Mouse (Mus musculus): ENCODE data around the gene Timm17b. TPM values are rescaled to one million over a fixed set of nuclear protein-coding genes. Genes with fewer than 3 reads are reported as not detected.
"Not testable (repeated sequence)": the region's sequence is repeated elsewhere in the genome, so short reads cannot be mapped to it uniquely, and the experiment has no call there.

Gene Timm17b
- total RNA-seq (2017): 33.0 and 43.4 TPM in 2 replicates

DNA sequence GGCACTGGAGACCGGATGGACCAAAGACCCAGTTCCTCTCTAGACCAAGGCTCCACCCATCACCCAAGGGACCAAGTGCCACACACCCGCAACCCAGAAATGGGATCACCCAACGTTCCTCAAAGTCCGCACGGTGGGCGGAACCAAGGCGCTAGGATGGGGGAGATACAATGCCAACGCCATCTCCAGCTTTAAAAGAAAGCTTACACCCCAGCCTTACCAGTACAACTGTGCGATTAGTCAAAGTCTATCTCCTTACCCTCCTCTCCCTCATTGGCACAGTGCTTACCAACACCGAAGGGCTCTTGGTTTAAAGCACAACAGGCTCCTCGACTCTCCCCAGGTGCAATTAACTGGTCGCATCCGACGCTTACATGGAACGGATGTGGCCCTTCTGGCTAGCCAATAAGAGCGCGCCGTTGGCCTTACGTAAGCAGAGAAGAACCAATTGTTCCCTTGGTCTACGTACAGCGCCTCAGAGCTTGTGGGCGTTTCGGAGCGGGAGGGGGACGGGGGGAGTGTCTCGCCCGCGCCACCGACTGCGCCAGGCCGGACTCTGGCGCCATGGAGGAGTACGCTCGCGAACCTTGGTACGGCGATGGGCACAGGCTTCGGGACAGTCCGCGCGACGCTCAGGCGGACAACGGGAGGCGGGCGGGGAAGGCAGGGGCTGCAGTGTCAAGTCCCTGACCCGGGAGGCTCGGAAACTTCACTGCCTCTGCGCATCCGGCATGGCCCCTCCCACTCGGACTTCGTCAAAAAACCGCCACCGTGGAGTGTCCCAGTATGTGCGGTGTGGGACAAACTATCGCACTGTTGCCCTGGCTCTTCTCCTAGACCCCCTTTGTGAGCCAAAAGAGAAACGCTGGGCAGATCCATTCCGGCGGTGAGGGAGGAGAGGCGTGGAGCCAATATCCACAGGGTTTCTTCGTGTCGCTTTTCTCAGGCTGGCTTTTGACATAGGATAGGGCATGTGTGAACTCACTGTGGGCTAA, at the start of gene Timm17b, which contains the start of gene Pqbp1:
Gene Timm17b (plus strand): TSS at position 478 of the 995 bp plus-strand sequence.
Gene Pqbp1 (minus strand): TSS at position 390 of the 995 bp plus-strand sequence.
- peak; percentile 93 for ATAC-seq (ENCODE audit: extremely low read depth, insufficient number of reproducible peaks, low FRiP score, poor library complexity, severe bottlenecking)

DNA sequence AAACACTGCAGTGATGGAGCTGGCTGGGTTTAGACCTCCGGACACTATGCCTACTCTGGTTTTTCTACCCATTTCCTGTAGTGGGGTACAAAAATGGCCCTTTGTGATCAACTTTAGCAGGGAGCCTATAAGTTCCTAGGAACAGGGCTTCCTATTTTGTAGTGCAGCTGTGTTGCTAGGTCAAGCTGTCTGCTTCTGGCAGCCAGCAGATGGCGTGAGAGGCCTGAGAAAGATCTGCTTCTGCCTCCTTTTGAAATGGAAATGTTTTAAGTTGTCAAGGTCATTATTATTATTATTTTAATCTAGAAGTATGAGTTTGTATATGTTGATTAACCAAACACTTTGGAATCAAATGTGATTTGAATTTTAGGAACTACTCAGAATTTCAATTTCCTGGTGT, 44.6 kb upstream of the Timm17b start:
- ATAC-seq (ENCODE audit: extremely low read depth, insufficient number of reproducible peaks, low FRiP score, poor library complexity, severe bottlenecking): 0 out of 2 replicates have a peak, but pooled peaks have one; percentile 56

DNA sequence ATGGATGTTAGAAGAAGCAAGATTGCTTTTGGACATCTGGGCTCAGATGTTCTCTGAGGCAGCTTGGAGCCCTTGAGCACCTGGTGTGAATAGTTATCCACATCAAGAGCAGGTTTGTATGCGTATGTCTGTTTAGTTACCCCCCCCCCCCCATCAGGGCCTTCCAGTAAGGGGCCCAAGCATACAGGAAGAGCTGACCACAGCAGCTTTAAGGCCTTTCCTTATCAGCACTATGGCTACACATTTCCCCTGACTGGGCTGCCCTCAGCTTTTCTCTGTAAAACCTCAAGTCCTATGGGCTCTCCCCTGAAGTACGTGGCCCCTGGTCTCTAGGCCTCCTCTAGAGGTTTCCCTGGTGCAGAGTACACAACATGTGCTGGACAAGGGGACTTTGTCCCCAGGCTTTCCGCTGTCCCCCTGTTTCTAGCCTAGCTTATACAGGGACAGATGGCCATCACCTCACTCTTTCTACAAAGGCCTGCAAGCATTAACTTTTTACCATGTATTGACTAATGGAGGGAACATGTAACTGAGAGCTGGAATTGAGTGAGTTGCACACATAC, 39.9 kb upstream of the Timm17b start:
- no peak for ATAC-seq (ENCODE audit: extremely low read depth, insufficient number of reproducible peaks, low FRiP score, poor library complexity, severe bottlenecking)

DNA sequence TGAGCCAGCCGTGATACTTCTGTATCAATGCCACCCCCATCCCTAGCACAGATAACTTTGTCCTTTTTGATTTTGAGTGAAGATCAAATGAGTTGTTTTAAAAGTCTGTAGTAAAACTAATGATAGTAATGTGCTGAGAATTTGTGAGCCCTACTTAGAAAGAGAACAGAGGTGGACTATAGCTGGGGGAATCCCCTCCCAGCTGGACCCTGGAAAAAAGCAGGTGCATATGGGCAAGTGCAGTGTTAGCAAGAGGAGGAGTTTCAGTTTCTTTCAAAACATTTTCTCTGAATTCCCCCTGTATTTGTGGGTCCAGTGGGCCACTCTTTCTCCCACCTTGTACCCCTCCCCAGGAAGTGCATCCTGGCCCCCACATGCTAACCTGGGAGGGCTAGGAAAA, 36.0 kb upstream of the Timm17b start:
- ATAC-seq (ENCODE audit: extremely low read depth, insufficient number of reproducible peaks, low FRiP score, poor library complexity, severe bottlenecking): no peak

DNA sequence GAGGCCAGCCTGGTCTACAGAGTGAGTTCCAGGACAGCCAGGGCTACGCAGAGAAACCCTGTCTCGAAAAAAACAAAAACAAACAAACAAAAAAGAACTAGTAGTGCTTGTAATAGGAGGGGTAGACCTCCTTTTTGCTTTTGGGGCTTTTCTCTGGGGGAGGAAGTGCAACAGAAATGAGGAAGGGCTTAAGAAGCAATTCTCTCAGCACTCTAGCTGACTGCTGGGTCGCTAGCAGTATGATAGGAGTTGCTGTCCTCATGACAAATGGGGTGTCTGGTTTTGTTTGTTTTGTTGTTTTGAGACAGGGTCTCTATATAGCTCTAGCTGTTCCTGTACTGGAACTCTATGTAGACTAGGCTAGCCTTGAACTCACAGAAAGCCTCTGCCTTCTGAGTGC, 34.6 kb upstream of the Timm17b start:
- ATAC-seq (ENCODE audit: extremely low read depth, insufficient number of reproducible peaks, low FRiP score, poor library complexity, severe bottlenecking): peak; percentile 46; the same call in 1 of the 2 replicates

DNA sequence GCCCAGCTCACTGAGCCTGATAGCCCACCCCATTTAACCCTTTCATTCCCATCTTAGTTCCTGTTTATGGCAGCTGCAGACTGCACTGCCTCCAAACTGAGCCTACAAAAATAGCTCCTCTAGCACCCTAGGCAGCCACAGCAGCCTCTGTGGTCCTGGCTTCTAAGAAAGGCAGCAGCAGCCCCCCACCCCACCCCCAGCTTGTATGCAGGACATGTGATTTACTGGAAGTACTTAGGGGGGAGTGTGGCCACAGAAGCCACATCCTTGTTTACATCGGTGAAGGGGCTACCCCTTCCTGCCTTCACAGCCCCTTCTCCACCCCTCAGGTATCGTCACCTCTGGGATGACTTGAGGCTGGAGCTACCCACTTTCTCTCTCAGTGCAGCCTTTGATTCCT, 33.8 kb upstream of the Timm17b start:
- ATAC-seq (ENCODE audit: extremely low read depth, insufficient number of reproducible peaks, low FRiP score, poor library complexity, severe bottlenecking): peak; percentile 23; the same call in 1 of the 2 replicates

DNA sequence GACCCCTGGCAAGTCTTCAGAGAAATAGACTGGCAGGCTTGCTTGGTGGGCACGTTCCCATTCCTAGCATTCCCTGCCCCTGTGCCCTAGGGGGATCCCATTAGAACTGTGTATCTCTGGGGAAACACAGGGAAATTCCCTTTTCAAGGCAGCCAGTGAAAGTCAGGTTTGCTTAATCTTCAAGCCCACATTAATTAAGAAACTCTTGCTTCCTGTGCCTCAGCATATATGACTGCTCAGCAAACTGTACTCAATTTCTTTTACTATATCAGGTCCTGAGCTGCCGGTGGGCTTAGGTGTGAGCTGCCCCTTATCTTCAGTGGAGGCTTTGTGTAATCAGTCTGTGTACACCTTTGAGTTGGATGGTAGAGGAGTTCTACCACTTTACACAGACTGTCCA, 33.4 kb upstream of the Timm17b start:
- no peak for ATAC-seq (ENCODE audit: extremely low read depth, insufficient number of reproducible peaks, low FRiP score, poor library complexity, severe bottlenecking)

DNA sequence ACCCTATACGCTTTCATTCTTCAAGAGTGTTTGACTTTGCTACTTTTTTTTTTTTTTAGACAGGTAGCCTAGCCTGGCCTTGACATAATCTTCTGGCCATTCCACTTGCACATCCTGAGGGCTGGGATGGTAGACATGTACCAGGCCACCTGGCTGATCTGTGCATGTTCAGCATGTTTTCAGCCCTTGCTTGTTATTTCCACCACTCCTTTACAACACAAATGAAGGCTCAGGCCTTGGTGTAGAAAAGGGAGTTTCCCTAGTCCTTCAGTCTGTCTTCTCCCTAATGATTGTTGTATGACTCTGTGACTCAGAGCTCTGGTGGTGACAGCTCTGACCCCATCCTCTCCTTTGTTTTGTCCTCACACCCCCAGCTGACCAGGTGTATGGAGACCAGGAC, 32.0 kb upstream of the Timm17b start:
- no peak for ATAC-seq (ENCODE audit: extremely low read depth, insufficient number of reproducible peaks, low FRiP score, poor library complexity, severe bottlenecking)

DNA sequence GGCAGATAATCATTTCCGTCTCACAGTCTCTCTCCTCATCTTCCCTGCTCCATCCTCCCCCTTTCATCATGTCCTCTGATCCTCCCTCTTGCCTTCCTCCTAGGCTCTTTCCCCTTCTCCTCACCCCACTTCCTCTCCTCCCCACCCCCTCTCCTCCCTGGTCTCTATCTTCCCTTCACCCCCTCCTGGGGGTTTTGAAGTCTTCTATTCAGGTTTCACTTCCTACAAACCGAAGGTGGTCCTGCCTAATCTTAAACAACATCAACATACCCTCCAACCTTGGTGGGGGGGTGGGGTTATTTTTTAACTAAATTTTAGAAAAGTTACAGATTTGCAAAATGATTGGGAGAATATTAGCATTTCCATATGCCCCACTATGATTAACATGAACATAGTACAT, 30.7 kb upstream of the Timm17b start:
- ATAC-seq (ENCODE audit: extremely low read depth, insufficient number of reproducible peaks, low FRiP score, poor library complexity, severe bottlenecking): no peak

DNA sequence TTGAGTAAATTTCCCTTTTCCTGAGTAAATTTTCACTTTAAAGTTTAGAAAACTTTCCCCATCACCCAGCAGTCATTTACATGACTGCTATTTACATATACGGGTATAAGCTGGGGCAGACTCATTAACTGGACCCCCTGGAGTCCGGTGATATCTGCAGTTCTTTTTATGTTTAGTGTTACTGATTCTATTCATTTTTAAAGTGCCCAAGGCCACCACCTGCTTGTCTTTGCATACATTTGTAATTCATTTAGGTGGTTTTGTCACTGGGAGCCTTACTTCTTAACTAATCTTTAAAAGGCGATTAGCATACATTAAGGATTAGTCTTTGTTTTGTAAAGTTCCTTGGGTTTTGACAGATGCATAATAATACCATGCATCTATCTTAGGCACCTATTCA, 29.3 kb upstream of the Timm17b start:
- no peak for ATAC-seq (ENCODE audit: extremely low read depth, insufficient number of reproducible peaks, low FRiP score, poor library complexity, severe bottlenecking)

DNA sequence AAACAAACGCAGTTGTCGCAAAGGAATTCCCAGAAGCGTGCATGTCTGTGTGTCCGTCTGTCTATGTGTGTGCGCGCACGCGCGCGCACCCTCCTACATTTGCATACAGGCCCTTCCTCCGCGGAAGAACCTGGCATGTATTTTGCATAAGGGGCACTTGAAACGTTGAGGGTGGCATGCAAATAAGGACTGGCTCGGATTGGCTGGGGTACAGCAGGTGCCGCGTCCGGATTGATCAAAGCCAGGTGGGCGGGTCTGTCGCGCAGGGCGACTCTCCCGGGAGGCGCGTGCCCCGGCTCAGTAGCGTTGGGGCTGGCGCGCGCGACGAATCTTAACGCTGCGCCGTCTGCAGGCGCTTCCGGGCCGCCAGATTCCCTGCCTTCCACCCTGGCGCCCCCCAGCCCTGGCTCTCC, 21.1 kb upstream of the Timm17b start, which contains the start of gene Pim2:
Gene Pim2 (plus strand): TSS at position 256 of the 413 bp plus-strand sequence.
- ATAC-seq (ENCODE audit: extremely low read depth, insufficient number of reproducible peaks, low FRiP score, poor library complexity, severe bottlenecking): peak; percentile 91

DNA sequence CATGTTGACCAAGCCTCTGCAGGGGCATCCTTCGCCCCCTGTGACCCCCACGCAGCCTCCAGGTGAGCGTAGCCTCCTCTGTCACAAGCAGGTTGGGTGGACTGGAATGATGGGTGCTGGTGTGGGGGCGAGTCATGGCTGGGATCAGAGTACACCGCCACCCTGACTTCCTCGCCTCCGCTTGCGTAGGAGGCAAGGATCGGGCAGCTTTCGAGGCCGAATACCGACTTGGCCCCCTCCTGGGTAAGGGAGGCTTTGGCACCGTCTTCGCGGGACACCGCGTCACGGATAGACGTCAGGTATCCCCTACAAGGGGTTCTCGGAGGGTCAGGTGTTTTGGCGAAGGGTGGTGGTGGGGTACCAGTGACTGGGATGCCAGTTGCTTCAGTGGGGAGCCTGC, 20.7 kb upstream of the Timm17b start:
- no peak for ATAC-seq (ENCODE audit: extremely low read depth, insufficient number of reproducible peaks, low FRiP score, poor library complexity, severe bottlenecking)

DNA sequence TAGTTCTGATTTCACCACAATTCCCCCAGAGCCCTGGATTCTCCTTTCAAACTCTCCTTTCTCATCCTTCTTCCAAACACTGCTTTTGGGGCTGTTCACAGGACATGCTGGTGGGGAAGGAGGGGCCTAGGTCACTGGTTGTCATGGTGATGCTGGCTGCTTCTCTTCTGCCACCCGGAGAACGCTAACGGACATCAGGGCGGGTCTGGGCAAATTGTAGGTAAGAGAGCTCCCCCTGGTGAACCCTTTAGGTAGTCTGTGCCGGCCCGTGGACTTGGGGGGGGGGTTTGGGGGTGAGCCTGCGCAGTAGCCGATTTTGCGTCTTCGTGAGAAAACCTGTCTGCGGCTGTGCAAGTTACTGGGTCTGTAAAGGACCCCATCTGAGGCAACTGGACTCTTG, 19.3 kb upstream of the Timm17b start:
- ATAC-seq (ENCODE audit: extremely low read depth, insufficient number of reproducible peaks, low FRiP score, poor library complexity, severe bottlenecking): peak; percentile 63

DNA sequence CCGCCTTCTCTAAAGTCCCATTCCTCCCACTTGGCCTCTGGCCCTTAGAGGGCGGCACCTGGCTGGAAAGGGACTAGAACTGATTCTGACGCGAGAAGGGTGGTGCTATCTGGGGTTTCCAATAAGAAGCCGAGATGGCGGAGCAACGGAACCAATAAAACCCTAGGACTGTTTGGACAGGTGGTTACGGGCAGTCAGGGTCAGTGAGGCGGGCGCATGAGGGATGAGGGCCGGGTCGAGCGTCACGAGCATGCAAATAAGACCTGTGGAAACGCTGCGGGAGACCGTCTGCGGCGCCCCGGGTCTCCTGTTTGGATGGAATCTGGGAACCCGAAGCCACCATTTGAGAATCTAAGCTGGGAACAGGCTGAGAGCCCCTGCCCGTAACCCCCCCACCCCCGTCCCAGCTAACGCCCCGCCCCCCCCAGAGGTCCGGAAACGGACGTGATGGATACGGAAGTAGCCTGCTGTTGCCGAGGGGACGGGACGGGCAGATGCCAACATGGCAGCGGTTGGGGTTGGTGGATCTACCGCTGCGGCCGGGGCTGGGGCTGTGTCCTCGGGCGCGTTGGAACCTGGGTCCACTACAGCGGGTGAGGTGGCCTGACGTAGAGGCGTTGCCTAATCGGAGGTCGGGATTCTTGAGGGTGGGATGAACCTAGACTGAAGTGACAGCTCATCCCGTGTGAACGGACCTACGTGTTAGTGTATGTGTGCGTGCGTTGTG, 15.2 kb upstream of the Timm17b start, which contains the start of gene Slc35a2:
Gene Slc35a2 (plus strand): TSS at position 188 of the 727 bp plus-strand sequence.
- peak; percentile 83 for ATAC-seq (ENCODE audit: extremely low read depth, insufficient number of reproducible peaks, low FRiP score, poor library complexity, severe bottlenecking)

DNA sequence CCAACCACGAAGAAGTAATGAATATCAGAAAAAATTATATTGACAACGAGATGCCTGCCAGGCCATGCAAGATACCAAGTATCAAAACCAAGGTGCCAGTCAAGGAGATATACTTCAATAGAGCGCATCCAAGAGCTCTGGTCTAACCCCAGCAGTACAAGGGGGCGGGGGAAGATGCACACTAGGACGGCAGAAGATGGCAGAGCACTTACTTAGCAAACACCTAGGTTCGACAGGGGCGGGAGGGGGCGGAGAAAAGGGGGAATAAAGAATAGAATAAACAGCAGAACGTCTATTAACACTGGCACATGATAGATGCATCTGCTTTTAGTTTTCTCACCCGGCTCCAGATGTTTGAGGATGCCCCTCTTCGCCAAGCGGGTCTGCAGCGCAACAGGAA, 946 bp upstream of the Timm17b start:
- peak; percentile 28; the same call in 1 of the 2 replicates for ATAC-seq (ENCODE audit: extremely low read depth, insufficient number of reproducible peaks, low FRiP score, poor library complexity, severe bottlenecking)

DNA sequence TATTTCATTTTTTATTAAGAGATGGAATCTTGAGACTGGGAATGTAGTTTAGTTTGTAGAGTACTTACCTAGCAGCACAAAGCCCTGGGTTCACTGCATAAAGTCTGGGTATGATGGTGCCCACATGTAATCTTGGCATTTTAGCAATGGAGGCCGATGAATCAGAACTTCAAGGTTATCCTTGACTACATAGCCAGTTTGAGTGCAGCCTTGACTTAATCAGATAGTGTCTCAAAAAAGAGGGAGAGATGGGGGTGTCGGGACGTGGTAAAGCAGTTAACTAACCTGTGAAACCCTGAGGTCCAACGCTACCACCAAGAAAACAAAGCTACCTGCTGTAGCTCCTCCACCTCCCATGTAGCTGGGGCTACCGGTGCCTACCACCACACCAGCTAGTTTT, 5.3 kb downstream of the Timm17b start:
- no peak for ATAC-seq (ENCODE audit: extremely low read depth, insufficient number of reproducible peaks, low FRiP score, poor library complexity, severe bottlenecking)

DNA sequence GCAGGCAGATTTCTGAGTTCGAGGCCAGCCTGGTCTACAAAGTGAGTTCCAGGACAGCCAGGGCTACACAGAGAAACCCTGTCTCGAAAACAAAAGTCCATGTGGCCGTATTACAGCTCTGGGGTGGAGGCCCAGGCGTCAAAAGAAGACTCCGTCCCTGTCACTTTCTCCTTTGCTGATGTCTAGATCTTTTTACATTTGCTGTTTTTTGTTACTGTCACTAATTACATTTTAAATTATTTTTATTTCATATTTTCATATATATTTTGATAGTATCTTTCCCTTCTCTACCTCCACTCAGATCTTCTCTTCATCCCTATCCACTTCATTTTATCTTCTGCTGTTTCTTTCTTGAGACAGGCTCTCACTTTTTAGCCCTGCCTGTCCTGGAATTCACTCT, 8.6 kb downstream of the Timm17b start, which contains the start of gene Gm10491:
Gene Gm10491 (minus strand): TSS at position 101 of the 400 bp plus-strand sequence.
- ATAC-seq (ENCODE audit: extremely low read depth, insufficient number of reproducible peaks, low FRiP score, poor library complexity, severe bottlenecking): no peak

DNA sequence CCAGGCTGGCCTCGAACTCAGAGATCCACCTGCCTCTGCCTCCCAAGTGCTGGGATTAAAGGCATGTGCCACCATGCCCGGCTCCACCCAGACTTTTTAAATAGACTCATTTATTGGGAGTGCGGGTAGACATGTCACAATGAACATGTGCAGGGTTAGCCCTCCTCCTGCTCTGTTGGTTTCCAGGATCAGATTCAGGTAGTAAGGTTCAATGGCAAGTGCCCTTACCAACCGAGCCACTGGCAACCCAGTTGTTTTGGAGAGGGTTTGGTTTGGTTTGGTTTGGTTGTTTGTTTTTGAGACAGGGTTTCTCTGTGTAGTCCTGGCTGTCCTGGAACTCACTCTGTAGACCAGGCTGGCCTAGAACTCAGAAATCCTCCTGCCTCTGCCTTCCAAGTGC, 10.1 kb downstream of the Timm17b start, which contains the start of gene Gm10490:
Gene Gm10490 (plus strand): TSS at position 301 of the 400 bp plus-strand sequence.
- not testable (repeated sequence) for ATAC-seq (ENCODE audit: extremely low read depth, insufficient number of reproducible peaks, low FRiP score, poor library complexity, severe bottlenecking)

DNA sequence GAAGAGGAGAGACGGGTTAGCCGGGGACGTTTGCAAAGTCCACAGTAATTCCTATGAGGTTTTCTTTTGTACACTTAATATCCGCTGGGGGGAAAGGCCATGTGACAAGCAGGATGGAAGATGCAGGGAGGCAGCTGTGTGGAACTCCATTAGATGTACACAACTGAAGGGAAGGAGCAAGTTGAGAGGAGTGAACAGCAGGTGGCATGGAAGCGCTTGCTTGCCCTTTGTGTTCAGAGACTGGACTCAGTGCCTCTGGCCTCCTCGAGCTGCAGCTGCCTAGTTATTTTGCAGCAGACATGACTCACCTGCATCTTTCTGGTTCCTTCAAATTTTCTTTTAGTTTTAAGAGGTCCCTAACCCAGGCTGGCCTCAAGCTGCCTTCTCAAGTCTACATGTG, 11.3 kb downstream of the Timm17b start:
- no peak for ATAC-seq (ENCODE audit: extremely low read depth, insufficient number of reproducible peaks, low FRiP score, poor library complexity, severe bottlenecking)
